Mouse (Mus musculus) lung, postnatal 0 days (tissue): ENCODE results near the gene 4930486L24Rik.

Experiments used
- CTCF ChIP-seq: IDR thresholded peaks from 2 replicates; pipeline ENCODE4 v1.5.1; 2016; ENCODE audit warnings: antibody characterized with exemption, mild to moderate bottlenecking
- EP300 ChIP-seq: IDR thresholded peaks from 2 replicates; pipeline ENCODE4 v1.6.1; 2016; ENCODE audit warnings: antibody characterized with exemption, mild to moderate bottlenecking, control low read depth

- TF ChIP-seq CTCF (no peak), EP300 (no peak)
These were observed 24.8 kb downstream of the 4930486L24Rik start for GRCm38 (mm10) chr13:60839353-60839902.
